Mouse (Mus musculus): ENCODE results near the gene Tnxb.

DNA sequence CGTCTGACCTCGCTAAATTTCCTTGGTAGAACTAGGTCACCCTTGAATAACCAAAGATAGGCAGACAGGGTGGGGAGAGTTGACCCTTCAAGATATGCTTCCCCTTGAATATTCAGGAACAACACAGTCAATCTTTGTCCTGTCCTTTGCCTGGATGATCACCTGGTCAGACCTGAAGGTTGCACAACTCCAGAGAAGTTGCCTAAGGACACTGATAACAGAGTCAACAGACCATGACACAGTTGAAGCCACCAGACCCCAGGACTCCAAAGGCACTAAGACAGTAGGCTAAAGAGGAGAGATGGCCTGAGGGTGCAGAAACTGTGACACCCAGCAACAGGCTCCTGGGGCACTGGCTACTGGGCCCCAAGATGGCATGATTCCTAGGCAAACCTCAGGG is 57.6 kb downstream of the Tnxb start:
- TF ChIP-seq CTCF (IDR thresholded peaks at IDR 0.05; ENCODE audit: insufficient read depth, low read length) (no peak), POLR2A (IDR thresholded peaks at IDR 0.05; ENCODE audit: borderline replicate concordance, extremely low read depth, low read depth, low read length) (no peak)

Measured in lung, adult 2 months (tissue).